8 mouse cellular contexts compared by ENCODE assay signal in the genomic region with DNA sequence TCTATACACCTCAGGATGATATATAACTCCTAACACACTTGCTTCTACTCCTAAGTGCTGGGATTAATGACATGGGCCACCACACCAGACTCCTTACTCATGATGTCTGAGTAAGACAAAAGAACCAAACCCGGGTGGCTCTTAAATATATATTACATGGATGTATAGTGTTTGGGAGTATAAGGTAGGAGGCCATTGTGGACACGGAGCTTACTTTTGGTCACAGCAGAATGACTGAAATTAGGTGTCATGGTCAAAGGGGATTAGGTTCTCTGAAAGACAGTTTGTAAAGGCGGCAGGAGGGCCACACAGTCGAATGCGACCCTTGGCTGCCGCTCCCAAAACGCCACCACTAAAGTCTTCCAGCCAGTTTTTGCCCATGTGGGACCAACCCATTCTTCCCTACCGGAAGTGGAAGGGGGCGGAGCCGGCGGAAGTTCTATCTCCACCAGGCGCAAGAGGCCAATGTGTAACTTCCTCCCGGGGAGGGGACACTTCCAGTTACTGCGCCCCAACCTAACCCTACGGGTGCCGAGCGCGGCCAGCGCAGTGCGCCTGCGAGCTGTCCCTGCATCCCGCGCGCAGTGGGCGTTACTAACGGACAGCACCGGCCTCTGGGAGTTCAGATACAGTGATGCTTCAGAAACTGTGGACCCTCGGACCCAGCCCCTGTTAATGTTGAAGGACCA. TPM values are rescaled to one million over a fixed set of nuclear protein-coding genes. Genes with fewer than 3 reads are reported as not detected.
DNase-seq lines count a peak whose midpoint lies in the region; ATAC-seq lines count a peak whose summit lies in the region.

No protein-coding gene starts in this region.

- intact Hi-C loops in left cerebral cortex, postnatal 14 days (cut with DNase I) = no loop called here

- DNase-seq in adrenal gland, adult 18-20 months (ENCODE audit: low spot score in 2 of 2) = peak; percentile 77 to 79
- peak; percentile 92 for DNase-seq in embryo, embryonic 11 days
- peak; percentile 90 for DNase-seq in gastrocnemius, postnatal 25 days
- peak; percentile 83 for DNase-seq in intestine, embryonic 14.5 days (ENCODE audit: low spot score)
- peak; percentile 86 to 91 for DNase-seq in left cerebral cortex, postnatal 14 days (ENCODE audit: low spot score in 2 of 2)
- peak; percentile 87 for DNase-seq in mesoderm, embryonic 11.5 days (ENCODE audit: low read depth, low spot score)
- peak; percentile 95 for DNase-seq in right cerebral cortex, postnatal 36 days (ENCODE audit: low spot score in 2 of 2)
- peak; percentile 73 for DNase-seq in yolk sac, embryonic 10.5 days (ENCODE audit: low spot score)

- WGBS in intestine, embryonic 14.5 days = 21% methylated on average over 28 of the region's 28 CpGs

- peak overlapping the region; percentile 46 for H3K4me3 ChIP-seq in intestine, embryonic 14.5 days (ENCODE audit: low read depth, low read length)

- H3K4me2 ChIP-seq in intestine, embryonic 14.5 days (ENCODE audit: low read length) = peak overlapping the region; percentile 47

- no peak overlapping the region for H3K27ac ChIP-seq in intestine, embryonic 14.5 days (ENCODE audit: low read depth)

- H3K9ac ChIP-seq in intestine, embryonic 14.5 days (ENCODE audit: low read length) = peak overlapping the region; percentile 42

- H3K36me3 ChIP-seq in intestine, embryonic 14.5 days (ENCODE audit: control insufficient read depth, insufficient read depth, low read length) = no peaks in the 10 kb centered on the region

- no peaks in the 10 kb centered on the region for H3K9me3 ChIP-seq in intestine, embryonic 14.5 days (ENCODE audit: control insufficient read depth, low read length)

- peak; percentile 94 for ATAC-seq in intestine, embryonic 14.5 days (replicated peaks; ENCODE audit: low FRiP score, low TSS enrichment, low read depth)

- H3K27me3 ChIP-seq in intestine, embryonic 14.5 days (replicated peaks; ENCODE audit: control insufficient read depth, insufficient read depth, low read length) = no peaks in the 10 kb centered on the region

- peaks cover 4% of the 10 kb centered on the region; the same call in 1 of the 2 replicates for H3K4me1 ChIP-seq in intestine, embryonic 14.5 days (replicated peaks; ENCODE audit: control insufficient read depth, insufficient read depth, low read length)

RNA-seq across cellular contexts. Expression of gene Usp42, which starts 25.8 kb away (rescaled TPM):
- 10 to 100 TPM; 10.2 to 11.7 TPM for total RNA-seq in adrenal gland, adult 18-20 months (2021)
- 1 to 10 TPM; 4.3 to 5.3 TPM for total RNA-seq in gastrocnemius, postnatal 25 days (2021)
- polyA plus RNA-seq in intestine, embryonic 14.5 days (2014; fragmentation: Nextera tagmentation; extraction: Ambion mirVana) = 19.5 and 20.4 TPM in 2 replicates
- total RNA-seq in left cerebral cortex, postnatal 14 days (2021) = 10 to 100 TPM; 21.7 to 25.3 TPM

RNA-seq across cellular contexts. Expression of gene Eif2ak1, which starts 59.7 kb away (rescaled TPM):
- 10 to 100 TPM; 33.5 to 41.7 TPM for total RNA-seq in adrenal gland, adult 18-20 months (2021)
- total RNA-seq in gastrocnemius, postnatal 25 days (2021) = 10 to 100 TPM; 22.8 to 23.6 TPM
- polyA plus RNA-seq in intestine, embryonic 14.5 days (2014; fragmentation: Nextera tagmentation; extraction: Ambion mirVana) = 34.6 and 36.6 TPM in 2 replicates
- total RNA-seq in left cerebral cortex, postnatal 14 days (2021) = 10 to 100 TPM; 44.5 to 47.0 TPM
